Mouse (Mus musculus): ENCODE results near the gene Ubac2. TPM values are rescaled to one million over a fixed set of nuclear protein-coding genes. Genes with fewer than 3 reads are reported as not detected.

The Ubac2 gene
- polyA plus RNA-seq, 1 experiment from 2014 or later, result 48.9 TPM

DNA sequence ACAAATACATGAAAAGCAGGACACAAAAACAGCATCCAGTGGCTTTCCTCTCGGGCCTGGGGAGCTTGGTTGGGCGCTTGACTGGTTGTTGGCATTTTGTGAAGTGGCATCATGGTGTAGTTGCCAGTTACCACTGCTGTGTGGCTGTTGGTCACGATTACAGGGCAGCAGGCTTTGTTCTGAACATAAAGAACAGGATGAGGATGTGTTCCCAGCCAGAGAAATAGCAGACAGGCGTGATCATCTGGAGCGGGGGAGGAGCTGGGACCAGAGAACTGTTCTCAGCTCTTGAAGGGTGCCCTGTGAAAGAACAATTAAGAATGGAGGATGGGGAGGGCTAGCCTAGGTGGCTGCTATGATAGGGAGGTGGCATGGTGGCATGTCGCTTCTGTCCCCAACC is 48.5 kb downstream of the Ubac2 start:
- 89% methylated on average over 6 of the region's 6 CpGs for WGBS
- H3K27me3 ChIP-seq (replicated peaks; ENCODE audit: control insufficient read depth, insufficient read depth, low read length), result no peaks in the 10 kb centered on the region
- H3K27ac ChIP-seq (ENCODE audit: low read depth, low read length), result no peak overlapping the region
- H3K9ac ChIP-seq (ENCODE audit: low read depth, low read length), result no peak overlapping the region
- H3K36me3 ChIP-seq (ENCODE audit: control insufficient read depth, insufficient read depth, low read length), result no peaks in the 10 kb centered on the region
- H3K4me1 ChIP-seq (ENCODE audit: control insufficient read depth, insufficient read depth, low read depth, low read length), result peaks cover 3% of the 10 kb centered on the region; the same call in 1 of the 2 replicates
- H3K4me2 ChIP-seq (ENCODE audit: low read length), result no peak overlapping the region
- H3K4me3 ChIP-seq (ENCODE audit: low read length), result no peak overlapping the region
- no peak for ATAC-seq
- no peaks in the 10 kb centered on the region for H3K9me3 ChIP-seq (ENCODE audit: control insufficient read depth, low read length)

DNA sequence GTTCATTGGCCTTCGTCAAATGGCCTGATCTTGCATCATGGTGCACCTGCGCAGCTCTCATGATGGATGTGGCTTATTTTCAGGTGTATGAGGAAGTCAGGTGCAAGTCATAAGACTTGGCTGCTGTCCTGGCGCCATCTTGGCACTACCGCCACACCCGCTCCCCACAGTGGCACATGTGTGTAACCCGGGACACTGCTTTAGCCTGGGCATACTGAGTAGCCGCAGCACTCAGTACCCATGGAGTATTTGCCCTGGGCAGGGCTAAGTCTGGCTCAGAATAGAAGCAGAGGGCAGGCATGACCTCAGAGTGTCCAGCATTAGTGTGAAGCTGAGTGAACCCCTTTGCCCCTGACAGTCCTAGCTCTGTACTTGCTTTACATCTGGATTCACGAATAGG is 49.0 kb downstream of the Ubac2 start:
- 94% methylated on average over 8 of the region's 8 CpGs for WGBS
- no peaks in the 10 kb centered on the region for H3K27me3 ChIP-seq (replicated peaks; ENCODE audit: control insufficient read depth, insufficient read depth, low read length)
- H3K4me3 ChIP-seq (ENCODE audit: low read length), result no peak overlapping the region
- H3K4me2 ChIP-seq (ENCODE audit: low read length), result no peak overlapping the region
- ATAC-seq, result no peak
- H3K9me3 ChIP-seq (ENCODE audit: control insufficient read depth, low read length), result no peaks in the 10 kb centered on the region
- H3K36me3 ChIP-seq (ENCODE audit: control insufficient read depth, insufficient read depth, low read length), result no peaks in the 10 kb centered on the region
- no peak overlapping the region for H3K27ac ChIP-seq (ENCODE audit: low read depth, low read length)
- no peak overlapping the region for H3K9ac ChIP-seq (ENCODE audit: low read depth, low read length)
- peaks cover 3% of the 10 kb centered on the region; the same call in 1 of the 2 replicates for H3K4me1 ChIP-seq (ENCODE audit: control insufficient read depth, insufficient read depth, low read depth, low read length)

- no peaks in the 10 kb centered on the region for H3K27me3 ChIP-seq (replicated peaks; ENCODE audit: control insufficient read depth, insufficient read depth, low read length)
- no peak overlapping the region for H3K4me2 ChIP-seq (ENCODE audit: low read length)
- no peak overlapping the region for H3K9ac ChIP-seq (ENCODE audit: low read depth, low read length)
- H3K4me1 ChIP-seq (ENCODE audit: control insufficient read depth, insufficient read depth, low read depth, low read length), result peaks cover 3% of the 10 kb centered on the region; the same call in 1 of the 2 replicates
- H3K4me3 ChIP-seq (ENCODE audit: low read length), result no peak overlapping the region
- no peaks in the 10 kb centered on the region for H3K9me3 ChIP-seq (ENCODE audit: control insufficient read depth, low read length)
- no peaks in the 10 kb centered on the region; the same call in 1 of the 2 replicates for H3K36me3 ChIP-seq (ENCODE audit: control insufficient read depth, insufficient read depth, low read length)
- no peak for ATAC-seq
- WGBS, result 67% methylated on average over 8 of the region's 8 CpGs
- H3K27ac ChIP-seq (ENCODE audit: low read depth, low read length), result no peak overlapping the region
Observed at GRCm38 (mm10) chr14:121928375-121929137, 50.1 kb downstream of the Ubac2 start.

DNA sequence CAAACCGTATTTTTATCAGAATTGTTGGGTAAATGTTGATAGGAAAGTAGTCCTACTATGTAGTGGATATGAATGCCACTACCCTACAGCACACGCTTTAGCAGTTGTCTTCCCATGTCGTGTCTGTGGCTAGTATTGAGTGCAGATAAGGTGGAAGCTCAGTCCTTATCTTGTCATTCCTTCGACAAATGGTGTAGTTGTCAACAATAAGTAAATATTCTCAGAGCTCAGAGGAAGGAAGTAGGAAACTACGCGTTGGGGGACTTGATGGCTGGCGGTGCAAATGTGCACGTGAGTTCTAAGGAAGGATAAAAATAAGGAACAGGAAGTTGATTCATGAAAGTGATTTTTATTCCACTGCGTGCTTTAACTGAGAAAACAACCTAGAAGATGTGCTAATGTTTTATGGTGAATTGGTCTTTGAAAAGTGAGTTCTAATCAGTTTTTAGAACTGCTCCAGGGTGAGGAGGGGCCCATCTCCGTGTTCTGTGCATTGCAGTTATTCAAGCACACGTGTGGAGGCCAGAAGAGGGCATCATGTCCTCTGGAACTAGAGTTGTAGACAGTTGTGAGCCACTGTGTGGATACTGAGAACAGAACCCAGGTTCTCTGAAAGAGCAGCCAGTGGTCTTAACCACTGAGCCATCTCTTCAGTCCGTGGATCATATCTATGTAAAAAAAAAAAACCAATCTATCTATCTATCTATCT is 51.0 kb downstream of the Ubac2 start:
- Histone ChIP-seq H3K4me3 (ENCODE audit: low read length) (no peak overlapping the region), H3K27me3 (replicated peaks; ENCODE audit: control insufficient read depth, insufficient read depth, low read length) (no peaks in the 10 kb centered on the region), H3K4me2 (ENCODE audit: low read length) (no peak overlapping the region), H3K9me3 (ENCODE audit: control insufficient read depth, low read length) (no peaks in the 10 kb centered on the region), H3K9ac (ENCODE audit: low read depth, low read length) (no peak overlapping the region), H3K27ac (ENCODE audit: low read depth, low read length) (no peak overlapping the region), H3K36me3 (ENCODE audit: control insufficient read depth, insufficient read depth, low read length) (peaks cover 4% of the 10 kb centered on the region; the same call in 1 of the 2 replicates), H3K4me1 (ENCODE audit: control insufficient read depth, insufficient read depth, low read depth, low read length) (peaks cover 3% of the 10 kb centered on the region; the same call in 1 of the 2 replicates)
- ATAC-seq, result no peak
- WGBS, result 89% methylated on average over 12 of the region's 12 CpGs

DNA sequence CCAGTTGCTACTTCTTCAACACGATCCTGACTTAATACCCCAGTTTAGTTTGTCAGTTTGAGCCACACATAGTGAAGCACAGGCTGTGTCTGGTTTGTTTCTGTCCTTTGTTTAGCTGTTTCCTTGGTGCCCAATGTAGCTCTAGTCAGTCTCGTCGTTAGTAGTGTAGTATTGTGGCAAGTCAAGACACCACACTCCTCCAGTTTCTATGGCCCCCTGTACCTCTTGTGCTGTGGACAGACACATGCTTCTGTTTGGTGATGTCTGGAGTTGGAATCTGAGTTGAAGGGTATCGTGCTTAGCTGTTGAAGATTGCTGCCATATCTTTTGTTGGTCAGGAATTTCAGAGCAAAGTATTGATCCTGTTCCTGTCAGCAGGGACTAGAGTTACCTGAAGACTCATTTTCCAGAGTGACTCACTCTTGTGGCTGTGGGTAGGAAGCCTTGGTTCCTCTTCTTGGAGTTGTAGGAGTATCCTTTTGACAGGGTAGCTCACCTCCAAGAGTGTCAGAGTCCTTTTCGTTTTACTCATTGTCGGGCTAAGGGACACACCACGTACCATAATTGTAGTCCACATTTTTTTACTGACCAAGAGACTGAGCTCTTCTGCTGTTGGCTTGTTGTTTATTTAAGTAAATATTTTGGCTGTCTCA is 52.4 kb downstream of the Ubac2 start:
- Histone ChIP-seq H3K4me3 (ENCODE audit: low read length) (no peak overlapping the region), H3K4me1 (ENCODE audit: control insufficient read depth, insufficient read depth, low read depth, low read length) (peaks cover 3% of the 10 kb centered on the region; the same call in 1 of the 2 replicates), H3K36me3 (ENCODE audit: control insufficient read depth, insufficient read depth, low read length) (peaks cover 4% of the 10 kb centered on the region; the same call in 1 of the 2 replicates), H3K27ac (ENCODE audit: low read depth, low read length) (no peak overlapping the region), H3K9me3 (ENCODE audit: control insufficient read depth, low read length) (no peaks in the 10 kb centered on the region), H3K9ac (ENCODE audit: low read depth, low read length) (no peak overlapping the region), H3K4me2 (ENCODE audit: low read length) (no peak overlapping the region), H3K27me3 (replicated peaks; ENCODE audit: control insufficient read depth, insufficient read depth, low read length) (no peaks in the 10 kb centered on the region)
- 78% methylated on average over 7 of the region's 7 CpGs for WGBS
- ATAC-seq, result no peak

GRCm38 (mm10) chr14:121931594-121931993 is 53.2 kb downstream of the Ubac2 start:
- Histone ChIP-seq H3K27ac (ENCODE audit: low read depth, low read length) (0 out of 2 replicates have a peak overlapping the region, but pooled peaks have one; percentile 36), H3K4me1 (ENCODE audit: control insufficient read depth, insufficient read depth, low read depth, low read length) (peaks cover 3% of the 10 kb centered on the region; the same call in 1 of the 2 replicates), H3K4me2 (ENCODE audit: low read length) (no peak overlapping the region), H3K9me3 (ENCODE audit: control insufficient read depth, low read length) (no peaks in the 10 kb centered on the region), H3K4me3 (ENCODE audit: low read length) (no peak overlapping the region), H3K9ac (ENCODE audit: low read depth, low read length) (no peak overlapping the region), H3K27me3 (replicated peaks; ENCODE audit: control insufficient read depth, insufficient read depth, low read length) (no peaks in the 10 kb centered on the region), H3K36me3 (ENCODE audit: control insufficient read depth, insufficient read depth, low read length) (peaks cover 4% of the 10 kb centered on the region; the same call in 1 of the 2 replicates)
- ATAC-seq, result no peak
- 91% methylated on average over 3 of the region's 3 CpGs for WGBS

DNA sequence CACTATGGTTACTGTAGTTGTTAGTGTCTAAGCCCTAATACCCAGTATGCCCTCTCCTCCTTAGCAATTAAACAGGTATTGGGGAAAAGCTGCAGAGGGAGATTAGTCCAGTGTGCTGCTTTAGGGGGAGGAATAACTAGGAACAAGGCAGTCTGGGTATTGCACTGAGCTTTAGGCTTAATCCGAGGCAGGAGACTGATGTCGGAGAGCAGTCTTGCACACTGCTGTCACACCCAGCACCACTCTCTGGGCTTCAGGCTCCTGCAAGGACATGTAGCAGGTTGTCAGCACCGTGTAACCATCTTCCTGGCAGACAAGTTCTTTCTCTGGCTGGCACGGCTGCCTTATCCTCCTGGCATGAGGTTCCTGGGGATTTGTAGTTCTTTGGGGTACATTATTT is 53.8 kb downstream of the Ubac2 start:
- no peak overlapping the region for H3K9ac ChIP-seq (ENCODE audit: low read depth, low read length)
- H3K9me3 ChIP-seq (ENCODE audit: control insufficient read depth, low read length), result no peaks in the 10 kb centered on the region
- no peak for ATAC-seq
- H3K27me3 ChIP-seq (replicated peaks; ENCODE audit: control insufficient read depth, insufficient read depth, low read length), result no peaks in the 10 kb centered on the region
- H3K4me1 ChIP-seq (ENCODE audit: control insufficient read depth, insufficient read depth, low read depth, low read length), result peaks cover 3% of the 10 kb centered on the region; the same call in 1 of the 2 replicates
- H3K27ac ChIP-seq (ENCODE audit: low read depth, low read length), result no peak overlapping the region
- peaks cover 4% of the 10 kb centered on the region; the same call in 1 of the 2 replicates for H3K36me3 ChIP-seq (ENCODE audit: control insufficient read depth, insufficient read depth, low read length)
- H3K4me2 ChIP-seq (ENCODE audit: low read length), result no peak overlapping the region
- H3K4me3 ChIP-seq (ENCODE audit: low read length), result no peak overlapping the region
- 83% methylated on average over 4 of the region's 4 CpGs for WGBS

DNA sequence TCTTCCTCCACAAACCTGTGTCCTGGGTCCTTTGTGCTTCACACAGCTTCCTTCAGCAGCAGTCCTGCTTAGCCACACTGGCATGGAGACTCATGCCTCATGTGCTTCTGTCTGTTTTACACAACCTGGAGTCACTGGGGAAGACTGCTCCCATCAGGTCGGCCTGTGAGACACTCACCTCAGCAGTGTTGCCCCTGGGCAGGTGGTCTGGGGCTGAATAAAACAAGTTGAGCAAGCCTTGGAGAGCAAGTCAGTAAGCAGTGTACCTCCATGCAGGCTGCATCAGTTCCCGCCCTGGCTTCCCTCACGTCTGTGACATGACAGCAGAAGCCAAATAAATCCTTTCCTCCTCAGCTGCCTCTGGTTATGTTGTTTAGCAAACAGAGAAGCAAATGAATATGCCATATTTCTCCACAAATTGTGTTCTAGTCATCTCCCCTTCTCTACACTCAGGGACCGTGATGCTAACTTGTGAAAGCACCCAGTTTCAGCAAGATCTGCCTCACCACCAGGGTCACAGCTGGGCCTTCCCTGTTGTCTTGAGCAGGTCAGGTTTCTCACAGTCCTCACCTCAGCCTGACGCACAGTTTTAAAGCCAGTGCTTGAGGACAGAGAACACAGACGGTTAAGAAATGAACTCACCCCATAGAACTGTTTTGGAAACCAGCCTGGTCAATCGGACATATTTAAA is 55.6 kb downstream of the Ubac2 start:
- Histone ChIP-seq H3K27ac (ENCODE audit: low read depth, low read length) (no peak overlapping the region), H3K9me3 (ENCODE audit: control insufficient read depth, low read length) (no peaks in the 10 kb centered on the region), H3K36me3 (ENCODE audit: control insufficient read depth, insufficient read depth, low read length) (peaks cover 4% of the 10 kb centered on the region; the same call in 1 of the 2 replicates), H3K4me3 (ENCODE audit: low read length) (no peak overlapping the region), H3K27me3 (replicated peaks; ENCODE audit: control insufficient read depth, insufficient read depth, low read length) (no peaks in the 10 kb centered on the region), H3K4me2 (ENCODE audit: low read length) (no peak overlapping the region), H3K9ac (ENCODE audit: low read depth, low read length) (no peak overlapping the region), H3K4me1 (ENCODE audit: control insufficient read depth, insufficient read depth, low read depth, low read length) (peaks cover 3% of the 10 kb centered on the region; the same call in 1 of the 2 replicates)
- 93% methylated on average over 7 of the region's 7 CpGs for WGBS
- ATAC-seq, result no peak
